Mouse (Mus musculus) G1E (cell line): ENCODE data around the gene Mgst2. TPM values are rescaled to one million over a fixed set of nuclear protein-coding genes. Genes with fewer than 3 reads are reported as not detected.

Source experiments
- ATAC-seq: 2 replicates; pipeline ENCODE4 v1.8.0; 2016; ENCODE audit warnings: mild to moderate bottlenecking; ENCODE audit not compliant: insufficient number of reproducible peaks, poor library complexity, low FRiP score, severe bottlenecking; ENCODE audit errors: extremely low read depth
- DNase-seq: peaks from one replicate; pipeline ENCODE4 v3.0.0; 2012; ENCODE audit warnings: low spot score
- H3K27me3 ChIP-seq: 2 replicates; pipeline ENCODE4 v1.6.1; 2012; ENCODE audit warnings: mild to moderate bottlenecking, low read length, inconsistent platforms; ENCODE audit not compliant: insufficient read depth
- H3K36me3 ChIP-seq: replicated peaks from 2 replicates; pipeline ENCODE3; 2012; ENCODE audit warnings: mild to moderate bottlenecking, inconsistent platforms
- H3K4me1 ChIP-seq: 2 replicates; pipeline ENCODE4 v1.6.1; 2012; ENCODE audit warnings: low read depth, low read length, inconsistent platforms, mixed read lengths; ENCODE audit not compliant: insufficient read depth
- H3K4me3 ChIP-seq: 2 replicates; pipeline ENCODE4 v1.5.1; 2012; ENCODE audit warnings: low read depth, mild to moderate bottlenecking, inconsistent platforms, low read length, moderate library complexity, mixed read lengths
- H3K9me3 ChIP-seq: replicated peaks from 2 replicates; pipeline ENCODE4 v1.6.1; 2012; ENCODE audit warnings: inconsistent platforms
- CTCF ChIP-seq: IDR thresholded peaks from 2 replicates; pipeline ENCODE4 v1.5.1; 2012; ENCODE audit warnings: low read depth, low read length, inconsistent platforms, mixed read lengths
- GATA1 ChIP-seq: IDR thresholded peaks from 2 replicates; pipeline ENCODE4 v1.6.1; 2012; ENCODE audit warnings: borderline replicate concordance, low read length, inconsistent platforms, mixed read lengths
- GATA2 ChIP-seq: IDR thresholded peaks from 2 replicates; pipeline ENCODE4 v1.6.1; 2012; ENCODE audit warnings: low read depth, low read length, inconsistent platforms, borderline replicate concordance
- POLR2AphosphoS5 ChIP-seq: IDR thresholded peaks from 2 replicates; pipeline ENCODE4 v1.6.1; 2012; ENCODE audit warnings: low read depth, low read length, inconsistent platforms; ENCODE audit not compliant: insufficient replicate concordance
- TAL1 ChIP-seq: conservative IDR thresholded peaks from 2 replicates; pipeline ENCODE4 v1.6.1; 2012; ENCODE audit warnings: low read depth, low read length, inconsistent platforms, mixed read lengths
- polyA plus RNA-seq: library from polyadenylated mRNA; stranded (reverse); fragments of >175 nt; gene quantifications from 2 replicates; pipeline ENCODE4 v1.2.3, GENCODE M21; 2012
- total RNA-seq, 2 experiments: library from RNA; stranded (forward) in 1 of 2; stranded (reverse) in 1 of 2; fragments of 200-1000 nt in 1 of 2; fragments of >200 nt in 1 of 2; fragmentation: Nextera tagmentation in 1 of 2; gene quantifications; 2 replicates each; pipeline ENCODE4 v1.2.3; 2014 to 2017

Mgst2 gene
- total and polyA plus RNA-seq, 3 experiments, result 0.11 to 2.4 (median 0.28) TPM

GRCm38 (mm10) chr3:51693196-51693595 lies 33.0 kb downstream of the Mgst2 start:
- H3K4me1 ChIP-seq, result peaks cover 18% of the 10 kb centered on the region
- H3K4me3 ChIP-seq, result no peak overlapping the region
- peaks cover 2% of the 10 kb centered on the region; the same call in 1 of the 2 replicates for H3K27me3 ChIP-seq
- DNase-seq (no peak), ATAC-seq (no peak)
- no peak for TF ChIP-seq GATA1
- no peak for TF ChIP-seq CTCF
- TF ChIP-seq TAL1, result no peak
- TF ChIP-seq GATA2, result no peak
- TF ChIP-seq POLR2AphosphoS5, result no peak
- H3K9me3 ChIP-seq, result 0 out of 2 replicates have a peak, but pooled peaks cover 6% of the 10 kb centered on the region
- no peaks in the 10 kb centered on the region for H3K36me3 ChIP-seq

GRCm38 (mm10) chr3:51694576-51694975 lies 34.4 kb downstream of the Mgst2 start:
- Histone ChIP-seq H3K9me3 (0 out of 2 replicates have a peak, but pooled peaks cover 6% of the 10 kb centered on the region), H3K27me3 (peaks cover 2% of the 10 kb centered on the region; the same call in 1 of the 2 replicates), H3K36me3 (no peaks in the 10 kb centered on the region), H3K4me3 (no peak overlapping the region), H3K4me1 (peaks cover 4% of the 10 kb centered on the region; the same call in 1 of the 2 replicates)
- ATAC-seq (no peak), DNase-seq (no peak)
- TF ChIP-seq GATA1 (no peak), TAL1 (no peak), GATA2 (no peak), POLR2AphosphoS5 (no peak), CTCF (no peak)

DNA sequence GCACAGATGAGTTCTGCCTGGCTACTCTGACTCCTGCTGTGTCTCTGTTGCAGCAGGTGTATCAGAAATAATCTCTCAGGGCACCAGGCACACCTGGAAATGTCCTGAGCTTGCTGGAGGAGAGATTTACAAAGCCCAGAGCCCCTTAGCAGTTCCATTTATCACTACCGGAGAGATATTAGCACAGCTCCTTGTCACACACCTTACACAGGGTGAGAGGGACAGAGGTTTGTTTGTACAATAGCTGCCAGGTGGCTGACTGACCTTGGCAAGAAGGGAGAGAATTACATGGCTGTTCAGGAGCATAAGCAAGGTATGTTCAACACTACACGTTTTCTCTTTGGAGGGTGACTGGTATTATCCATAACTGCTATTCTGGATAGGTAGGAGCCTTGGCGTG lies 35.6 kb downstream of the Mgst2 start:
- no peak for TF ChIP-seq CTCF
- no peak for TF ChIP-seq POLR2AphosphoS5
- no peak for TF ChIP-seq GATA1
- TF ChIP-seq GATA2, result no peak
- TF ChIP-seq TAL1, result no peak
- Histone ChIP-seq H3K36me3 (no peaks in the 10 kb centered on the region), H3K4me1 (peaks cover 9% of the 10 kb centered on the region), H3K4me3 (no peak overlapping the region), H3K9me3 (no peaks in the 10 kb centered on the region), H3K27me3 (peaks cover 4% of the 10 kb centered on the region; the same call in 1 of the 2 replicates)
- ATAC-seq (no peak), DNase-seq (no peak)

- DNase-seq (no peak), ATAC-seq (no peak)
- Histone ChIP-seq H3K4me1 (peaks cover 24% of the 10 kb centered on the region), H3K36me3 (no peaks in the 10 kb centered on the region), H3K4me3 (no peak overlapping the region), H3K27me3 (peaks cover 17% of the 10 kb centered on the region; the same call in 1 of the 2 replicates), H3K9me3 (no peaks in the 10 kb centered on the region)
- TF ChIP-seq TAL1, result no peak
Measured at GRCm38 (mm10) chr3:51697931-51698330, 37.8 kb downstream of the Mgst2 start.

DNA sequence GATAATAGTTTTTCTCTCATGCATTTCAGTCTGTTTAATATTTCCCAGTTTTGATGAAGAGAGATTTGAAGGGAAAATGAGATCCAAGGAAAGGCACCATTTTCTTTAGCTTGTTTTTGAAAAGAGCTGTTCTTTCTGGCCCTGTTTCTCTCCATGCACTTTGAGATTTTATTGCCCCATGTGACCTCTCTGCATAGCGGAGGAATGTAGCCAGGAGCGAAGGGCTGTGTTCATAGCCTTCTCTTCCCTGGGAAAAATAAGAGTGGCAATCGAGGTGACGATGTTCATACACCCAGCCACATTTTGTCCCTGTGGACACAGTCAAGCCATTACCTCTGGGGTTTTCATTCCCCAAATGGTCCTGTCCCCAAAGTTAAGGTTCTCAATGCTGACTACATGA lies 40.0 kb downstream of the Mgst2 start:
- DNase-seq (no peak), ATAC-seq (no peak)
- H3K27me3 ChIP-seq, result peaks cover 19% of the 10 kb centered on the region; the same call in 1 of the 2 replicates
- no peak overlapping the region for H3K4me3 ChIP-seq
- H3K4me1 ChIP-seq, result peaks cover 20% of the 10 kb centered on the region
- TF ChIP-seq GATA2, result no peak
- TF ChIP-seq CTCF, result no peak
- TF ChIP-seq POLR2AphosphoS5, result no peak
- TF ChIP-seq GATA1, result no peak
- no peak for TF ChIP-seq TAL1
- no peaks in the 10 kb centered on the region for H3K9me3 ChIP-seq
- H3K36me3 ChIP-seq, result no peaks in the 10 kb centered on the region

- Histone ChIP-seq H3K4me3 (no peak overlapping the region), H3K36me3 (no peaks in the 10 kb centered on the region), H3K9me3 (no peaks in the 10 kb centered on the region), H3K27me3 (peaks cover 17% of the 10 kb centered on the region; the same call in 1 of the 2 replicates), H3K4me1 (peaks cover 20% of the 10 kb centered on the region)
- TF ChIP-seq TAL1 (no peak), POLR2AphosphoS5 (no peak), GATA1 (no peak), GATA2 (no peak)
- DNase-seq, result no peak
- ATAC-seq, result no peak
Measured at GRCm38 (mm10) chr3:51700731-51701280, 40.6 kb downstream of the Mgst2 start.
